In the genomic region with DNA sequence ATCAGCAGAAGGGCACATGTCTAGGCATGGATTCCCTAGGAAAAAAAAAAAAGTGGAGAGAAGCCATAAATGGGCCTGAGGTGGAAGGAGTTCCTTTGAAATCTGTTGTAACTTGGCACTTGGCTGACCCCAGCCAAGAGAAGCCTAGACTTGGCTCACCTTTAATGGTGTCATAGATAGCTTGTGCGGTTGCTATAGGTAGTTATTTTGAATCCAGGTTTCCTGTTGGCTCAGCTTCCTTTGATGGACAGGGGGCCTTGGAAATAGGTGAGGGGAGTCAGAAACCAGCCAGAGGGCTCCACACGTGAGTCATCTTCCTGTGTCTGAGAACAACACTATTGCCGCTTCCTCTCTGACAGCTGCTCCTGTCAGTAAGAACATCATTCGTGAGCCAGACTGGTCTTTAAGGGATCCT, we compare ENCODE assay signal across 11 mouse cellular contexts.
DNase-seq lines count a peak whose midpoint lies in the region; ATAC-seq lines count a peak whose summit lies in the region.
"Had no signal": no experiment of that assay in that cellular context is flagged by ENCODE, and none has a peak within 500 bp of the region (broad histone marks: within the 10 kb centered on the region; RNA-seq: fewer than 3 reads in every experiment).

No protein-coding gene starts in this region.

- no peak overlapping the region for H3K4me3 ChIP-seq in embryonic facial prominence, embryonic 14.5 days (ENCODE audit: low read depth, low read length)
- H3K4me3 ChIP-seq in embryonic facial prominence, embryonic 10.5 days = no peak overlapping the region
- H3K4me3 ChIP-seq in kidney, embryonic 14.5 days (ENCODE audit: low read length) = no peak overlapping the region
- no peak overlapping the region for H3K4me3 ChIP-seq in midbrain, embryonic 16.5 days (ENCODE audit: low read depth, low read length)
- H3K4me3 ChIP-seq: lung, embryonic 15.5 days; neural tube, embryonic 12.5 days had no signal

- H3K9me3 ChIP-seq in embryonic facial prominence, embryonic 14.5 days (ENCODE audit: control insufficient read depth, low read length) = no peaks in the 10 kb centered on the region
- H3K9me3 ChIP-seq in embryonic facial prominence, embryonic 10.5 days = no peaks in the 10 kb centered on the region
- H3K9me3 ChIP-seq in kidney, embryonic 14.5 days (ENCODE audit: control insufficient read depth, low read length) = no peaks in the 10 kb centered on the region
- no peaks in the 10 kb centered on the region for H3K9me3 ChIP-seq in midbrain, embryonic 16.5 days (replicated peaks; ENCODE audit: control insufficient read depth, low read length, poor library complexity, severe bottlenecking)
- H3K9me3 ChIP-seq: lung, embryonic 15.5 days; neural tube, embryonic 12.5 days had no signal

- 40% methylated on average over 4 of the region's 4 CpGs for WGBS in embryonic facial prominence, embryonic 14.5 days
- WGBS in embryonic facial prominence, embryonic 10.5 days = 74% methylated on average over 4 of the region's 4 CpGs
- WGBS in kidney, embryonic 14.5 days = 50% methylated on average over 4 of the region's 4 CpGs
- 70% methylated on average over 4 of the region's 4 CpGs for whole genome bisulfite sequencing in midbrain, embryonic 16.5 days

- no peak overlapping the region for H3K9ac ChIP-seq in embryonic facial prominence, embryonic 14.5 days (ENCODE audit: low read depth, low read length)
- no peak overlapping the region for H3K9ac ChIP-seq in kidney, embryonic 14.5 days (ENCODE audit: low read depth, low read length)
- no peak overlapping the region for H3K9ac ChIP-seq in midbrain, embryonic 16.5 days (ENCODE audit: low read depth, low read length)
- H3K9ac ChIP-seq: lung, embryonic 15.5 days; neural tube, embryonic 12.5 days had no signal

- peak; percentile 57; the same call in 1 of the 2 replicates for ATAC-seq in embryonic facial prominence, embryonic 14.5 days (ENCODE audit: low read depth)
- no peak for ATAC-seq in kidney, embryonic 14.5 days (ENCODE audit: low FRiP score, low TSS enrichment)
- ATAC-seq in midbrain, embryonic 16.5 days = no peak

- no peaks in the 10 kb centered on the region for H3K4me1 ChIP-seq in embryonic facial prominence, embryonic 14.5 days (ENCODE audit: control insufficient read depth, insufficient read depth, low read length)
- no peaks in the 10 kb centered on the region for H3K4me1 ChIP-seq in embryonic facial prominence, embryonic 10.5 days
- H3K4me1 ChIP-seq in kidney, embryonic 14.5 days (ENCODE audit: control insufficient read depth, insufficient read depth, low read length) = no peaks in the 10 kb centered on the region
- H3K4me1 ChIP-seq in midbrain, embryonic 16.5 days (ENCODE audit: control insufficient read depth, insufficient read depth, low read length) = peaks cover 7% of the 10 kb centered on the region; the same call in 1 of the 2 replicates
- H3K4me1 ChIP-seq: lung, embryonic 15.5 days; neural tube, embryonic 12.5 days had no signal

- no peaks in the 10 kb centered on the region for H3K36me3 ChIP-seq in embryonic facial prominence, embryonic 14.5 days (ENCODE audit: control insufficient read depth, insufficient read depth, low read length)
- no peaks in the 10 kb centered on the region for H3K36me3 ChIP-seq in embryonic facial prominence, embryonic 10.5 days (replicated peaks)
- no peaks in the 10 kb centered on the region for H3K36me3 ChIP-seq in kidney, embryonic 14.5 days (ENCODE audit: control insufficient read depth, insufficient read depth, low read length)
- no peaks in the 10 kb centered on the region for H3K36me3 ChIP-seq in midbrain, embryonic 16.5 days (ENCODE audit: control insufficient read depth, insufficient read depth, low read length)
- H3K36me3 ChIP-seq: lung, embryonic 15.5 days; neural tube, embryonic 12.5 days had no signal

- peak; percentile 73 for DNase-seq in embryonic facial prominence, embryonic 14.5 days (ENCODE audit: low spot score)
- DNase-seq in embryonic facial prominence, embryonic 10.5 days (ENCODE audit: low spot score) = no peak
- DNase-seq in kidney, postnatal 36 days = peak; percentile 1 to 2
- DNase-seq in T-cell, adult 2 months (ENCODE audit: low spot score) = peak; percentile 39
- peak; percentile 56 for DNase-seq in mesoderm, embryonic 11.5 days (ENCODE audit: low read depth, low spot score)
- DNase-seq in left cerebral cortex, postnatal 4 days = no peak
- DNase-seq: cerebellum, adult 11-12 months had no signal

- no peaks in the 10 kb centered on the region for H3K27me3 ChIP-seq in embryonic facial prominence, embryonic 14.5 days (replicated peaks; ENCODE audit: control insufficient read depth, insufficient read depth, low read length)
- no peaks in the 10 kb centered on the region for H3K27me3 ChIP-seq in embryonic facial prominence, embryonic 10.5 days (replicated peaks; ENCODE audit: low read depth, poor library complexity, severe bottlenecking)
- H3K27me3 ChIP-seq in kidney, embryonic 14.5 days (ENCODE audit: control insufficient read depth, insufficient read depth, low read length) = no peaks in the 10 kb centered on the region
- no peaks in the 10 kb centered on the region for H3K27me3 ChIP-seq in midbrain, embryonic 16.5 days (ENCODE audit: control insufficient read depth, insufficient read depth, low read depth, low read length)
- H3K27me3 ChIP-seq: lung, embryonic 15.5 days; neural tube, embryonic 12.5 days had no signal

- intact Hi-C loops in left cerebral cortex, postnatal 4 days (cut with DNase I) = no loop called here

- no peak overlapping the region for H3K27ac ChIP-seq in embryonic facial prominence, embryonic 14.5 days (replicated peaks; ENCODE audit: low read depth, low read length)
- no peak overlapping the region for H3K27ac ChIP-seq in embryonic facial prominence, embryonic 10.5 days (replicated peaks)
- no peak overlapping the region for H3K27ac ChIP-seq in kidney, embryonic 14.5 days (ENCODE audit: low read depth, low read length)
- no peak overlapping the region for H3K27ac ChIP-seq in midbrain, embryonic 16.5 days (ENCODE audit: low read length)
- H3K27ac ChIP-seq: lung, embryonic 15.5 days; neural tube, embryonic 12.5 days had no signal

- no peak overlapping the region for H3K4me2 ChIP-seq in embryonic facial prominence, embryonic 14.5 days (ENCODE audit: low read depth, low read length)
- H3K4me2 ChIP-seq in kidney, embryonic 14.5 days (replicated peaks; ENCODE audit: low read depth, low read length) = no peak overlapping the region
- H3K4me2 ChIP-seq in midbrain, embryonic 16.5 days (ENCODE audit: low read length) = no peak overlapping the region
- H3K4me2 ChIP-seq: lung, embryonic 15.5 days; neural tube, embryonic 12.5 days had no signal

Comparison
In these comparisons a context has a peak if more than half of its experiments do, and no peak if none do; other contexts are left out.
1. DNase-seq: peak in embryonic facial prominence, embryonic 14.5 days (single experiment), kidney, postnatal 36 days (2 of 2), T-cell, adult 2 months (single experiment) and mesoderm, embryonic 11.5 days (single experiment); none in embryonic facial prominence, embryonic 10.5 days (single experiment) and left cerebral cortex, postnatal 4 days (single experiment).